Mouse (Mus musculus) fibroblast of lung, adult 2 months (primary cell): ENCODE data around the gene Mical3.

Source experiments
- DNase-seq: peaks from one replicate; pipeline ENCODE4 v3.0.0-alpha.2; 2011; ENCODE audit warnings: low read depth

Gene Mical3

GRCm38 (mm10) chr6:121109181-121109981 lies 21.4 kb downstream of the Mical3 start:
- no peak for DNase-seq

- no peak for DNase-seq
These were observed 22.7 kb downstream of the Mical3 start for GRCm38 (mm10) chr6:121108075-121108474.

- no peak for DNase-seq
These were observed 23.9 kb downstream of the Mical3 start for GRCm38 (mm10) chr6:121106711-121107405.

GRCm38 (mm10) chr6:121105726-121106125 lies 25.1 kb downstream of the Mical3 start:
- DNase-seq = no peak

GRCm38 (mm10) chr6:121103406-121104171 lies 27.2 kb downstream of the Mical3 start:
- no peak for DNase-seq

GRCm38 (mm10) chr6:121102941-121103340 lies 27.9 kb downstream of the Mical3 start:
- DNase-seq = no peak

GRCm38 (mm10) chr6:121102084-121102483 lies 28.7 kb downstream of the Mical3 start:
- DNase-seq = no peak

GRCm38 (mm10) chr6:121101201-121101600 lies 29.6 kb downstream of the Mical3 start:
- no peak for DNase-seq

- no peak for DNase-seq
These were observed 31.0 kb downstream of the Mical3 start for GRCm38 (mm10) chr6:121099831-121100230.

GRCm38 (mm10) chr6:121099228-121099608 lies 31.6 kb downstream of the Mical3 start:
- DNase-seq = no peak

- DNase-seq = no peak
These were observed 32.1 kb downstream of the Mical3 start for GRCm38 (mm10) chr6:121098511-121099227.

- DNase-seq = no peak
These were observed 32.7 kb downstream of the Mical3 start for GRCm38 (mm10) chr6:121098109-121098508.

- no peak for DNase-seq
These were observed 33.9 kb downstream of the Mical3 start for GRCm38 (mm10) chr6:121096862-121097261.

GRCm38 (mm10) chr6:121096390-121096789 lies 34.4 kb downstream of the Mical3 start:
- DNase-seq = no peak

- no peak for DNase-seq
These were observed 37.0 kb downstream of the Mical3 start for GRCm38 (mm10) chr6:121093662-121094408.

GRCm38 (mm10) chr6:121090786-121091185 lies 40.0 kb downstream of the Mical3 start:
- no peak for DNase-seq

GRCm38 (mm10) chr6:121087586-121088245 lies 43.1 kb downstream of the Mical3 start:
- peak; percentile 72 for DNase-seq

GRCm38 (mm10) chr6:121087127-121087526 lies 43.7 kb downstream of the Mical3 start:
- no peak for DNase-seq

GRCm38 (mm10) chr6:121086226-121086625 lies 44.6 kb downstream of the Mical3 start:
- no peak for DNase-seq

- no peak for DNase-seq
These were observed 46.7 kb downstream of the Mical3 start for GRCm38 (mm10) chr6:121084050-121084480.

GRCm38 (mm10) chr6:121082094-121082473 lies 48.7 kb downstream of the Mical3 start:
- no peak for DNase-seq
